Mouse (Mus musculus) intestine, postnatal 0 days (tissue): ENCODE measurements around the gene Ell2. TPM values are rescaled to one million over a fixed set of nuclear protein-coding genes. Genes with fewer than 3 reads are reported as not detected.

ENCODE experiments used
- ATAC-seq: fragments of 200-750 bp; cut with Nextera tagmentation; 2 replicates; pipeline ENCODE4 v1.8.0; 2017; ENCODE audit warnings: mild to moderate bottlenecking, moderate TSS enrichment, moderate library complexity
- H3K27ac ChIP-seq: fragments of 300-500 bp; sonication (generic); 2 replicates; pipeline ENCODE4 v1.5.1; 2014; ENCODE audit warnings: mild to moderate bottlenecking, low read depth, low read length, moderate library complexity
- H3K27me3 ChIP-seq: fragments of 300-500 bp; sonication (generic); replicated peaks from 2 replicates; pipeline ENCODE4 v1.6.1; 2014; ENCODE audit warnings: low read length, mixed read lengths; ENCODE audit not compliant: control insufficient read depth, insufficient read depth
- H3K36me3 ChIP-seq: fragments of 300-500 bp; sonication (generic); 2 replicates; pipeline ENCODE4 v1.6.1; 2014; ENCODE audit warnings: mild to moderate bottlenecking, moderate library complexity; ENCODE audit not compliant: control insufficient read depth, insufficient read depth
- H3K4me1 ChIP-seq: fragments of 300-500 bp; sonication (generic); replicated peaks from 2 replicates; pipeline ENCODE4 v1.6.1; 2014; ENCODE audit warnings: antibody characterized with exemption, low read length, mixed read lengths; ENCODE audit not compliant: control insufficient read depth, insufficient read depth
- H3K4me2 ChIP-seq: fragments of 300-500 bp; sonication (generic); replicated peaks from 2 replicates; pipeline ENCODE4 v1.6.1; 2014; ENCODE audit warnings: low read depth, mild to moderate bottlenecking, moderate library complexity
- H3K4me3 ChIP-seq: fragments of 300-500 bp; sonication (generic); 2 replicates; pipeline ENCODE4 v1.5.1; 2014; ENCODE audit warnings: low read depth, low read length
- H3K9ac ChIP-seq: fragments of 300-500 bp; sonication (generic); 2 replicates; pipeline ENCODE4 v1.6.1; 2014; ENCODE audit warnings: mild to moderate bottlenecking, low read depth, low read length
- H3K9me3 ChIP-seq: fragments of 300-500 bp; sonication (generic); 2 replicates; pipeline ENCODE4 v1.6.1; 2016; ENCODE audit warnings: mixed run types; ENCODE audit not compliant: control insufficient read depth
- CTCF ChIP-seq: sonication (generic); IDR thresholded peaks from 2 replicates; pipeline ENCODE4 v1.5.1; 2016; ENCODE audit warnings: low read depth, mild to moderate bottlenecking, control low read depth, antibody characterized with exemption, moderate library complexity
- WGBS: fragments of 180-500 bp; shearing (Covaris S2); extraction: QIAGEN DNeasy Blood & Tissue Kit; methylation state at CpG from one replicate; pipeline ENCODE4 v1.1.7; 2014; 5-methylcytosine and 5-hydroxymethylcytosine counted together
- polyA plus RNA-seq: library from polyadenylated mRNA; unstranded; fragments of >200 nt; fragmentation: Nextera tagmentation; extraction: Ambion mirVana; gene quantifications from 2 replicates; pipeline ENCODE4 v1.2.1, GENCODE M21; 2015

Ell2 gene
- polyA plus RNA-seq, 1 experiment from 2014 or later, result 4.1 TPM

GRCm38 (mm10) chr13:75789061-75789834 lies 82.7 kb downstream of the Ell2 start:
- no peak for TF ChIP-seq CTCF
- Histone ChIP-seq H3K4me3 (no peak overlapping the region), H3K4me1 (no peaks in the 10 kb centered on the region), H3K9ac (no peak overlapping the region), H3K36me3 (no peaks in the 10 kb centered on the region), H3K4me2 (no peak overlapping the region), H3K9me3 (no peaks in the 10 kb centered on the region), H3K27me3 (no peaks in the 10 kb centered on the region), H3K27ac (no peak overlapping the region)
- WGBS, result 88% methylated on average over 2 of the region's 2 CpGs
- no peak for ATAC-seq

DNA sequence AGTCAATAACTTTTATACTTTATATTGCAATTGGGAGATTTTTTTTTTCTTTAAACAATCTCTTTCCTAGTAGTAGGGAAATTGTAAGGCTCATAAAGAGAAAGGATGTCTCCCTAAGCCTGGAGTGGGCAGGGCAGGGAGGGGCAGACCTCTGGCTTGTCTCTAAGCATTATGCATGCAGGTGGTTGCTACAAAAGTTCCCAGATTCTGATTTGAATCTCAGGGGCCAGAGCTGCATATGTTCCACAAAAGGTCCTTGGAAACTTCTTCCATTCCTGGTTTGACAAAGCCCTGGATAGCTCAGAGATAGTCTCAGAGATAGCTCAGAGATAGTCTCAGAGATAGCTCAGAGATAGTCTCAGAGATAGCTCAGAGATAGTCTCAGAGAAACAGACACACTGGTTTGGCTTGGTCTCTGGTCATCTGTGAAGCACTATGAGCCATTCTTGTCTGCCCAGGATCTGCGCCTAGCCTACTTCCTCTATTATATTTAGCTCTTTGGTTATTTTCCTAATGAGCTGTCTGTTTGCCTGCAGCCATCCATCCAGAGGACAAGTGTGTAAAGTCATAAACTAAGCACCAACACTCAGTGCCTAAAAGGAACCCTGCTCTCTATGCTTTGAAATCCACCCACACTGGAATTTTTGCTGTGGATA lies 84.1 kb downstream of the Ell2 start:
- Histone ChIP-seq H3K4me3 (no peak overlapping the region), H3K4me1 (no peaks in the 10 kb centered on the region), H3K36me3 (no peaks in the 10 kb centered on the region), H3K4me2 (no peak overlapping the region), H3K9ac (no peak overlapping the region), H3K9me3 (no peaks in the 10 kb centered on the region), H3K27me3 (no peaks in the 10 kb centered on the region), H3K27ac (no peak overlapping the region)
- no peak for ATAC-seq
- 78% methylated on average over 1 of the region's 1 CpGs for WGBS
- no peak for TF ChIP-seq CTCF

GRCm38 (mm10) chr13:75793863-75794629 lies 87.5 kb downstream of the Ell2 start:
- H3K4me3 ChIP-seq, result no peak overlapping the region
- ATAC-seq, result no peak
- no peak overlapping the region for H3K4me2 ChIP-seq
- H3K4me1 ChIP-seq, result 0 out of 2 replicates have a peak, but pooled peaks cover 2% of the 10 kb centered on the region
- TF ChIP-seq CTCF, result no peak
- no peaks in the 10 kb centered on the region for H3K36me3 ChIP-seq
- H3K9me3 ChIP-seq, result no peaks in the 10 kb centered on the region
- WGBS, result 64% methylated on average over 6 of the region's 6 CpGs
- no peak overlapping the region for H3K9ac ChIP-seq
- no peak overlapping the region for H3K27ac ChIP-seq
- H3K27me3 ChIP-seq, result no peaks in the 10 kb centered on the region

GRCm38 (mm10) chr13:75797369-75798141 lies 91.0 kb downstream of the Ell2 start:
- H3K9ac ChIP-seq, result no peak overlapping the region
- H3K27me3 ChIP-seq, result no peaks in the 10 kb centered on the region
- peak; percentile 100 for ATAC-seq
- H3K36me3 ChIP-seq, result no peaks in the 10 kb centered on the region
- peak overlapping the region; percentile 54 for H3K4me2 ChIP-seq
- 0 out of 2 replicates have a peak, but pooled peaks cover 2% of the 10 kb centered on the region for H3K4me1 ChIP-seq
- no peak overlapping the region for H3K27ac ChIP-seq
- peak overlapping the region; percentile 2 for H3K4me3 ChIP-seq
- WGBS, result 16% methylated on average over 18 of the region's 18 CpGs
- H3K9me3 ChIP-seq, result no peaks in the 10 kb centered on the region
- TF ChIP-seq CTCF, result peak; percentile 100

DNA sequence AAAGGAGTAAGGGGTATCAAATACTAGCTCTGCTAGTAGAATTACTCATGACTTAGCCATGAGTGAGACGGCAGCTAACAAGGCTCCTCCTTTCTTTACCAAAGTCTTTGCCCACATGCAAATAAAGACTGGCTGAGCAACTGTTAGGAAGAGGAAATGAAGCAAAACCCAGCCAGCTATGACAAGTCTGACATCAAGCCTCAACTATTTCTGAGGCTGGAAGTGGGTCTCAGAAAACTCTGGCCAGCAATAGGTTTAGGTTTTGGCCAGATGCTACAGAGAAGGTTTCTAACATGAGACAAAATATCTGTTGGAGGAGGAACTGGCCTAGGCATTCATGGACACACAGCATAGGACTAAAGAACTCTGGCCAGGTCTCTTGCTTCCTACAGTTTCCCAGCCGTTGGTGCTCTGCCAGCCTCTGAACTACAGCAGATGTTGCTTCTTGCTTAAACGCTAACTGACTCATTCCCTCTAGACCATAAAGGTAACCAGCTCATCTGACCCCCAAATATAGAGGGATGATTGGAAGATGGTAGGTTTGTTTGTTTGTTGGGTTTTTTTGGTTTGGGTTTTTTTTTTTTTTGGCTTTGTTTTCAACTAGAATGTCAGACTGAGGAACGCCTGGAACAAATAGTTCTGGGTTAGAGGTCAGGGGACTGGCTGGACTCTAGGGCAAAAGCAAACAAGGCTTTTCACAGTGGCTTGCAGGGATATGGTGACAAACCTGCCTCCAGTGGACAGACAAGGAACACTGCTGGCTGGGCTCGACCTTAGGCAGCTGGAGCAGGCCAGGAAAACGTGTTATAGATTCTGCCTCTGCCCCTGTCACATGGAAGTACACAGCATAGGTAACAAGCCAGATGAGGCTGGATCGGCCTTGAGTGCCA lies 92.1 kb downstream of the Ell2 start:
- Histone ChIP-seq H3K27me3 (no peaks in the 10 kb centered on the region), H3K27ac (no peak overlapping the region)
- WGBS, result 63% methylated on average over 7 of the region's 7 CpGs

More for the DNA sequence above, 92.1 kb downstream of the Ell2 start:
- ATAC-seq, result no peak
- TF ChIP-seq CTCF, result peak; percentile 52
- no peaks in the 10 kb centered on the region for H3K9me3 ChIP-seq
- H3K4me2 ChIP-seq, result no peak overlapping the region
- 0 out of 2 replicates have a peak, but pooled peaks cover 2% of the 10 kb centered on the region for H3K4me1 ChIP-seq
- no peak overlapping the region for H3K9ac ChIP-seq
- no peak overlapping the region for H3K4me3 ChIP-seq
- no peaks in the 10 kb centered on the region for H3K36me3 ChIP-seq
